Mouse (Mus musculus) liver, postnatal 0 days (tissue): ENCODE measurements at regions not wholly inside any gene's neighbourhood (a gene's known extent, or its start where the extent isn't known, plus 50 kb on each side); places are given as distances from the start of the nearest gene placed in this dataset.

Experiments
- CTCF ChIP-seq: sonication (generic); IDR thresholded peaks from 2 replicates; pipeline ENCODE4 v1.5.1; 2016; ENCODE audit warnings: antibody characterized with exemption, low read depth
- EP300 ChIP-seq: IDR thresholded peaks from 2 replicates; pipeline ENCODE4 v1.6.1; 2016; ENCODE audit warnings: antibody characterized with exemption, low read depth, mild to moderate bottlenecking

DNA sequence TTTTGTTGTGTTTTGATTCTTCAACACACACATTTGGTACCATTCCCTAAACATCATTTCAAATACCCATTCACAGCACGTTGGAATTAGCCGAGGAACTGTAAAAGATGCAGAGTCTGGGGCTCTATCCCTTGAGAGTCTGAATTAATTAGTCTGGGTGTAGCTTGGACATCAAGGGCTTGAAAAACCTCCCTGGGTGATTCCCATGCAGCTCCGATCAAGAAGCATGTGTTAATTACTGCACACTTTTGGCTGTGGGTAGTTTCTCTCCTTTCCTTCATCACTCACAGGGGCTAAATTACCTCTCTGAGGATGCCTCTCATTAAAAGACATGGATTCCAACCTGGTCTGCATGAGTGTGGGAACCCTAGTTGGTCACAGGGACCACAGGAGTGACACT lies 365.5 kb downstream of the Nedd1 start:
- TF ChIP-seq CTCF = no peak
- no peak for TF ChIP-seq EP300
